Mouse (Mus musculus) heart, postnatal 0 days (tissue): ENCODE data around the gene 4933402N03Rik. TPM values are rescaled to one million over a fixed set of nuclear protein-coding genes. Genes with fewer than 3 reads are reported as not detected.

ENCODE experiments used
- ATAC-seq: fragments of 200-750 bp; cut with Nextera tagmentation; 2 replicates; pipeline ENCODE4 v1.8.0; 2017; ENCODE audit warnings: low read depth, moderate number of reproducible peaks, moderate library complexity; ENCODE audit not compliant: insufficient read depth
- DNase-seq: peaks from one replicate; pipeline ENCODE4 v3.0.0-alpha.2; 2016; ENCODE audit warnings: low spot score
- H3K27ac ChIP-seq: fragments of 300-500 bp; sonication (generic); 2 replicates; pipeline ENCODE4 v1.5.1; 2014; ENCODE audit warnings: low read depth, mild to moderate bottlenecking
- H3K27me3 ChIP-seq: fragments of 300-500 bp; sonication (generic); 2 replicates; pipeline ENCODE4 v1.6.1; 2014; ENCODE audit warnings: low read length, mixed read lengths; ENCODE audit not compliant: control insufficient read depth, insufficient read depth
- H3K36me3 ChIP-seq: fragments of 300-500 bp; sonication (generic); replicated peaks from 2 replicates; pipeline ENCODE4 v1.6.1; 2014; ENCODE audit warnings: low read length, mixed read lengths; ENCODE audit not compliant: control insufficient read depth, insufficient read depth
- H3K4me1 ChIP-seq: fragments of 300-500 bp; sonication (generic); 2 replicates; pipeline ENCODE4 v1.6.1; 2014; ENCODE audit warnings: antibody characterized with exemption; ENCODE audit not compliant: control insufficient read depth, insufficient read depth
- H3K4me2 ChIP-seq: fragments of 300-500 bp; sonication (generic); 2 replicates; pipeline ENCODE4 v1.6.1; 2014; ENCODE audit warnings: low read depth, mild to moderate bottlenecking, low read length, moderate library complexity
- H3K4me3 ChIP-seq: fragments of 300-500 bp; sonication (generic); 2 replicates; pipeline ENCODE4 v1.5.1; 2014; ENCODE audit warnings: low read depth, low read length
- H3K9ac ChIP-seq: fragments of 300-500 bp; sonication (generic); replicated peaks from 2 replicates; pipeline ENCODE4 v1.6.1; 2014; ENCODE audit warnings: low read depth, low read length, mixed read lengths
- H3K9me3 ChIP-seq: fragments of 300-500 bp; sonication (generic); replicated peaks from 2 replicates; pipeline ENCODE4 v1.6.1; 2016; ENCODE audit warnings: low read length; ENCODE audit not compliant: control insufficient read depth
- CTCF ChIP-seq: IDR thresholded peaks from 2 replicates; pipeline ENCODE4 v1.5.1; 2016; ENCODE audit warnings: antibody characterized with exemption, control low read depth, low read depth
- EP300 ChIP-seq: IDR thresholded peaks from 2 replicates; pipeline ENCODE4 v1.6.1; 2016; ENCODE audit warnings: antibody characterized with exemption, low read depth
- whole genome bisulfite sequencing: fragments of 180-500 bp; shearing (Covaris S2); extraction: QIAGEN DNeasy Blood & Tissue Kit; methylation state at CpG from one replicate; pipeline ENCODE4 v1.1.7; 2014; 5-methylcytosine and 5-hydroxymethylcytosine counted together
- polyA plus RNA-seq: library from polyadenylated mRNA; unstranded; fragments of >200 nt; fragmentation: Nextera tagmentation; extraction: Ambion mirVana; gene quantifications from 2 replicates; pipeline ENCODE4 v1.2.1, GENCODE M21; 2015
- total RNA-seq: library from RNA; depleted of rRNA; stranded (reverse); fragments of >200 nt; gene quantifications from 2 replicates; pipeline ENCODE4 v1.2.3, GENCODE M21; 2014; ENCODE audit warnings: low replicate concordance; rRNA removed

Gene 4933402N03Rik
- total and polyA plus RNA-seq, 2 experiments from 2014 or later = not detected

DNA sequence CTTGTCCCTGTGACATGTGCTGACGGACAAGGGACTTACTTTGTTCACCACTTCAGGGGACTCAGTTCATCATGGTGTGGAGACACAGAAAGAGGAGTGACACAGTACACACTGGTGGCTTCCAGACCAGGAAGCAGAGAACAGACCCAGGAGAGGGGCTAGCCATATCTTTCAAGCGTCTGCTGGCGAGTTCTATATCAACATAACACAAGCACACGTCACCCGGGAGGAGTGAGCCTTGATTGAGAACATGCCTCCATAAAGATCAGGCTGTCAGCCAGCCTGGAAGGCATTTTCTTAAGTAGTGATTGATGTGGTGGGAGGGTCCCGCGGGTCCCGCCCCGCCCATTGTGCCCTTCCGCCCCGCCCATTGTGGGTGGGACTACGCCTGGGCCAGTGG lies 16.1 kb downstream of the 4933402N03Rik start:
- Histone ChIP-seq H3K27me3 (0 out of 2 replicates have a peak, but pooled peaks cover 2% of the 10 kb centered on the region), H3K9ac (no peak overlapping the region), H3K4me2 (no peak overlapping the region), H3K27ac (no peak overlapping the region), H3K4me1 (no peaks in the 10 kb centered on the region), H3K36me3 (no peaks in the 10 kb centered on the region), H3K9me3 (no peaks in the 10 kb centered on the region), H3K4me3 (no peak overlapping the region)
- DNase-seq = no peak
- TF ChIP-seq EP300 (no peak), CTCF (no peak)
- 49% methylated on average over 12 of the region's 12 CpGs for whole genome bisulfite sequencing
- ATAC-seq = peak; percentile 39; the same call in 1 of the 2 replicates

DNA sequence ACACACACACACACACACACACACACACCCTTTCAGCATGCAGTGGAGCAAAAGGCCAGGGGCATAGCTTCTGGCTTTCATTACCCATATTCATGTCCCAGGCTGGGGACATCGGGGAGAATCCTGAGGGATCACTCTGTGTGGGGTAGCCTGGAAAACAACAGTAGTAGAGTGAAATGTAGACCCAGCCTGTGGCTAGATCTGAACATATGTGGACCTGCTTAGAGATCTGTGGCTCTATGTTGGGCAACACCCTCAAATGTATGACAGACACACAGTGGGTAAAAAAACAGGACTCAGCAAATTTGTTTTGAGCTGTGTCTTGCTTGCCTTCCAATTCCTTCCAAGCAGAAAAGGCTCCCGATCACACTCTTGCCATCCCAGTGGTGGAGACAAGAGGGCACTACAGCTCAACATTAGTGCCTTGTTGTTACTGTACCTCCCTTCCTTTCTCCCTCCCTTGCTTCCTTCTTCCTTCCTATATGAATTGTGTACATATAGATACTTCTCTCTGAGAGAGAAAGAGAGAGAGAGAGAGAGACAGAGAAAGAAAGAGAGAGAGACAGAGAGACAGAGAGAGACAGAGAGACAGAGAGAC lies 23.8 kb downstream of the 4933402N03Rik start:
- H3K4me2 ChIP-seq = no peak overlapping the region
- no peaks in the 10 kb centered on the region for H3K9me3 ChIP-seq
- WGBS = 77% methylated on average over 2 of the region's 2 CpGs
- DNase-seq (no peak), ATAC-seq (no peak)
- no peaks in the 10 kb centered on the region for H3K27me3 ChIP-seq
- no peaks in the 10 kb centered on the region for H3K36me3 ChIP-seq
- H3K4me1 ChIP-seq = no peaks in the 10 kb centered on the region
- TF ChIP-seq CTCF = no peak
- TF ChIP-seq EP300 = no peak
- no peak overlapping the region for H3K4me3 ChIP-seq
- H3K9ac ChIP-seq = no peak overlapping the region
- H3K27ac ChIP-seq = no peak overlapping the region

DNA sequence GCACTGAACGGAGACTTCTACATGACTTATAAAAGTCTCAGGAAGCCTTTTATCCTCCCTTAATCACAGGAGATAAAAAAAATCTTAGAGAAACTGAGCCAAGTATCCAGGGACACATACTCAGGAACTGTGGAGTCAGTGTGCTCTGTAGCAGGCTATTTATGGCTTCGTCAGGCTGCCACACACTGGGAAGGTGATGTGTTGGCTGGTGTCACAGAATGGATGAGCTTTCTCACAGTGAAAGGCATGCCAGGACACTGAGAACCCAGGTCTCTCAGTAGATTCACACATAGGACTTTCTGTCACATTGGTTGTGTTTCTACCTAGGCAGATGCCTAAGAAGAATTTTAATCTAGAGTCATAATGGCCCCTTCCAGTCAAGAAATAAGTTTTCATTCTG lies 31.7 kb downstream of the 4933402N03Rik start:
- H3K4me2 ChIP-seq = no peak overlapping the region
- no peak overlapping the region for H3K27ac ChIP-seq
- H3K36me3 ChIP-seq = no peaks in the 10 kb centered on the region
- 35% methylated on average over 2 of the region's 2 CpGs for WGBS
- no peak for ATAC-seq
- H3K27me3 ChIP-seq = no peaks in the 10 kb centered on the region
- no peaks in the 10 kb centered on the region for H3K9me3 ChIP-seq
- no peak overlapping the region for H3K4me3 ChIP-seq
- TF ChIP-seq EP300 (no peak), CTCF (no peak)
- no peak for DNase-seq
- H3K9ac ChIP-seq = no peak overlapping the region
- H3K4me1 ChIP-seq = no peaks in the 10 kb centered on the region

DNA sequence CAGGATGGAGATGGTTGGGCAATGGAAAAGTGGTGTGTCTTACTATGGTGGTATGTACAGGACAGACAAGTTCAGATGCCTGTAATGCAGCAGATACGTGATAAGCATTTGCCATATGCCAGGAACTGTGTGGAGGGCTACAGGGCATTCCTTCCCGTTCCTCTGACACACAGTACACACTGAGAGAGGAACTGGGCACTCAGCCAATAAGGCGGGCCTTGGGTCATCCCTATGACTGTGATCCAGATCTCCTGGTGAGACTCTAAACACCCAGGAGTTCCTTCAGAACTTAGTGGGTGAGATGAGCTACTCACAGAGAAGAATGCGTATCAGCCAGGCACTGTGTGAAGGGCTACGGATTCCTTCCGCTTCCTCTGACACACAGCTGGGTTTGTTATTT lies 32.4 kb downstream of the 4933402N03Rik start:
- H3K4me3 ChIP-seq = no peak overlapping the region
- no peak for TF ChIP-seq CTCF
- TF ChIP-seq EP300 = no peak
- no peak overlapping the region for H3K27ac ChIP-seq
- H3K9me3 ChIP-seq = no peaks in the 10 kb centered on the region
- H3K36me3 ChIP-seq = no peaks in the 10 kb centered on the region
- WGBS = 29% methylated on average over 6 of the region's 6 CpGs
- DNase-seq (no peak), ATAC-seq (no peak)
- no peaks in the 10 kb centered on the region for H3K27me3 ChIP-seq
- H3K9ac ChIP-seq = no peak overlapping the region
- no peak overlapping the region for H3K4me2 ChIP-seq
- no peaks in the 10 kb centered on the region for H3K4me1 ChIP-seq

DNA sequence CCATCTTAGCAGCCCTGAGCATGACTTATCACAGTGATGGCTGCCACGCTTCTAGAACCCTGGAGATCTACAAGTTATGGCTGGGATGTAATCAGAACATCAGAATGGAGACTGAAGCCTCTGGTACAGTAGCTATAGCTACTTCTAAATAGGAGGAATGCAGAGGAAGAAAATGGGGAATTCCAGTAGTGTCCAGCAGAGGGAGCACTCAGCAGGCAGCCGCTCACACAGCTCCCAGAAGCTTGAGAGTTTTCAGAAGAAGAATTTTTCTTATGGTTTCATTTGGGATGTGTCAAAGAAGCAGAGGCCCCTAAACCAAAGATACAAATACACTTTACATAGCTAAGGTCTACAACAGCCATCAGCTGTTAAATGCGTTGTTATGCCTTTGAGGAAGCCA lies 33.6 kb downstream of the 4933402N03Rik start:
- H3K27ac ChIP-seq = no peak overlapping the region
- no peaks in the 10 kb centered on the region for H3K9me3 ChIP-seq
- H3K4me2 ChIP-seq = no peak overlapping the region
- 29% methylated on average over 3 of the region's 3 CpGs for WGBS
- TF ChIP-seq EP300 (no peak), CTCF (peak; percentile 70)
- ATAC-seq (no peak), DNase-seq (peak; percentile 59)
- no peak overlapping the region for H3K9ac ChIP-seq
- H3K4me3 ChIP-seq = no peak overlapping the region
- no peaks in the 10 kb centered on the region for H3K4me1 ChIP-seq
- no peaks in the 10 kb centered on the region for H3K36me3 ChIP-seq
- H3K27me3 ChIP-seq = no peaks in the 10 kb centered on the region

Other genes with a start within 250 kb of the 4933402N03Rik start
- gene Htra1, start 210.2 kb downstream of the 4933402N03Rik start, total RNA-seq = 79.7 and 97.9 TPM in 2 replicates
- gene Htra1, start 210.2 kb downstream of the 4933402N03Rik start, polyA plus RNA-seq = 86.1 and 95.2 TPM in 2 replicates
- not detected in 2 replicates for gene Dmbt1, start 114.3 kb downstream of the 4933402N03Rik start, total RNA-seq
- not detected in 2 replicates for gene Dmbt1, start 114.3 kb downstream of the 4933402N03Rik start, polyA plus RNA-seq
- 0.89 and 0.95 TPM in 2 replicates for gene 5430419D17Rik, start 28.1 kb upstream of the 4933402N03Rik start, total RNA-seq
- gene 5430419D17Rik, start 28.1 kb upstream of the 4933402N03Rik start, polyA plus RNA-seq = 0.37 and 0.59 TPM in 2 replicates
- 0.84 and 3.4 TPM in 2 replicates for gene Cuzd1, start 176.0 kb upstream of the 4933402N03Rik start, total RNA-seq
- 0.60 and 0.65 TPM in 2 replicates for gene Cuzd1, start 176.0 kb upstream of the 4933402N03Rik start, polyA plus RNA-seq
- not detected in 2 replicates for gene Fam24b, start 183.2 kb upstream of the 4933402N03Rik start, total RNA-seq
- 0.18 TPM in 1 of 2 replicates, not detected in the other for gene Fam24b, start 183.2 kb upstream of the 4933402N03Rik start, polyA plus RNA-seq
- not detected in 2 replicates for gene Fam24a, start 187.6 kb upstream of the 4933402N03Rik start, total RNA-seq
- gene Fam24a, start 187.6 kb upstream of the 4933402N03Rik start, polyA plus RNA-seq = not detected in 2 replicates
- 4.2 and 6.3 TPM in 2 replicates for gene 2310057M21Rik, start 216.4 kb upstream of the 4933402N03Rik start, total RNA-seq
- 13.6 and 15.0 TPM in 2 replicates for gene 2310057M21Rik, start 216.4 kb upstream of the 4933402N03Rik start, polyA plus RNA-seq
- 75.0 and 82.2 TPM in 2 replicates for gene Pstk, start 224.8 kb upstream of the 4933402N03Rik start, total RNA-seq
- gene Pstk, start 224.8 kb upstream of the 4933402N03Rik start, polyA plus RNA-seq = 124 and 126 TPM in 2 replicates